Comparison of ENCODE assay signal across 8 mouse cellular contexts in genomic region chr13:43725698-43726097, GRCm38 (mm10). TPM values are rescaled to one million over a fixed set of nuclear protein-coding genes. Genes with fewer than 3 reads are reported as not detected.
A peak's percentile ranks its signal among the peaks of the same experiment; 100 is the strongest.
DNase-seq lines count a peak whose midpoint lies in the region; ATAC-seq and TF ChIP-seq lines count a peak whose summit lies in the region.

No protein-coding gene starts in this region.

- WGBS in limb, embryonic 10.5 days: 30% methylated on average over 7 of the region's 7 CpGs
- 29% methylated on average over 7 of the region's 7 CpGs for WGBS in neural tube, embryonic 15.5 days

- H3K9me3 ChIP-seq in limb, embryonic 10.5 days (replicated peaks): no peaks in the 10 kb centered on the region
- no peaks in the 10 kb centered on the region for H3K9me3 ChIP-seq in neural tube, embryonic 15.5 days (replicated peaks)

- H3K27ac ChIP-seq in testis, adult 2 months (ENCODE audit: control insufficient read depth, insufficient read depth, low read depth, low read length): no peak overlapping the region
- H3K27ac ChIP-seq in limb, embryonic 10.5 days: no peak overlapping the region
- no peak overlapping the region for H3K27ac ChIP-seq in neural tube, embryonic 15.5 days (replicated peaks)

- H3K4me3 ChIP-seq in testis, adult 2 months (ENCODE audit: control insufficient read depth, low read depth, low read length): no peak overlapping the region
- H3K4me3 ChIP-seq in limb, embryonic 10.5 days: no peak overlapping the region
- no peak overlapping the region for H3K4me3 ChIP-seq in neural tube, embryonic 15.5 days (replicated peaks)

- peak; percentile 68; the same call in 1 of the 2 replicates for TF ChIP-seq CTCF in testis, adult 2 months (IDR thresholded peaks at IDR 0.05; ENCODE audit: control insufficient read depth, insufficient read depth, insufficient replicate concordance, low read depth, low read length)

- H3K27me3 ChIP-seq in testis, adult 2 months (ENCODE audit: control insufficient read depth, insufficient read depth, low read length): no peaks in the 10 kb centered on the region
- no peaks in the 10 kb centered on the region for H3K27me3 ChIP-seq in limb, embryonic 10.5 days (ENCODE audit: low read depth, poor library complexity, severe bottlenecking)
- no peaks in the 10 kb centered on the region for H3K27me3 ChIP-seq in neural tube, embryonic 15.5 days (replicated peaks)

- H3K4me1 ChIP-seq in testis, adult 2 months (ENCODE audit: control insufficient read depth, insufficient read depth, low read length): peaks cover 7% of the 10 kb centered on the region; the same call in 1 of the 2 replicates
- H3K4me1 ChIP-seq in limb, embryonic 10.5 days: no peaks in the 10 kb centered on the region; the same call in 1 of the 2 replicates
- H3K4me1 ChIP-seq in neural tube, embryonic 15.5 days: 0 out of 2 replicates have a peak, but pooled peaks cover 3% of the 10 kb centered on the region

- H3K36me3 ChIP-seq in testis, adult 2 months (ENCODE audit: control insufficient read depth, insufficient read depth, low read length): no peaks in the 10 kb centered on the region
- no peaks in the 10 kb centered on the region for H3K36me3 ChIP-seq in limb, embryonic 10.5 days
- H3K36me3 ChIP-seq in neural tube, embryonic 15.5 days: no peaks in the 10 kb centered on the region

- H3K9ac ChIP-seq in neural tube, embryonic 15.5 days (replicated peaks): no peak overlapping the region

- ATAC-seq in neural tube, embryonic 15.5 days (ENCODE audit: low FRiP score): 0 out of 2 replicates have a peak, but pooled peaks have one; percentile 28

- TF ChIP-seq POLR2A in testis, adult 2 months (IDR thresholded peaks at IDR 0.05; ENCODE audit: control insufficient read depth, low read depth, low read length): no peak

- no peak overlapping the region for H3K4me2 ChIP-seq in neural tube, embryonic 15.5 days

- DNase-seq in testis, postnatal 14 days (ENCODE audit: low spot score): no peak
- DNase-seq in adrenal gland, postnatal 10 days: peak; percentile 77
- peak; percentile 80 for DNase-seq in embryo, embryonic 11 days
- DNase-seq in hindlimb bud, embryonic 11.5 days (ENCODE audit: extremely low spot score, low read depth, low spot score): peak; percentile 52
- DNase-seq in limb, embryonic 10.5 days (ENCODE audit: low spot score): peak; percentile 74
- peak; percentile 51 for DNase-seq in urinary bladder, postnatal 25 days (ENCODE audit: low spot score)

RNA-seq across cellular contexts. Expression of gene Cd83, which starts 58.9 kb away (rescaled TPM):
- polyA plus RNA-seq in testis, adult 2 months (2012; rRNA removed): 0.10 and 0.15 TPM in 2 replicates
- 1 to 10 TPM; 4.2 to 5.7 TPM for total RNA-seq in adrenal gland, postnatal 10 days (2021)
- polyA plus RNA-seq in limb, embryonic 10.5 days (2016; fragmentation: Nextera tagmentation; extraction: Ambion mirVana): 4.2 and 5.0 TPM in 2 replicates
- 31.0 and 43.1 TPM in 2 replicates for polyA plus RNA-seq in neural tube, embryonic 15.5 days (2015; fragmentation: Nextera tagmentation; extraction: Ambion mirVana)
